Mouse (Mus musculus): ENCODE measurements around the gene Klc2. TPM values are rescaled to one million over a fixed set of nuclear protein-coding genes. Genes with fewer than 3 reads are reported as not detected.
A peak's percentile ranks its signal among the peaks of the same experiment; 100 is the strongest.

Klc2 gene
- polyA plus RNA-seq, 1 experiment from 2014 or later, result 8.8 TPM

DNA sequence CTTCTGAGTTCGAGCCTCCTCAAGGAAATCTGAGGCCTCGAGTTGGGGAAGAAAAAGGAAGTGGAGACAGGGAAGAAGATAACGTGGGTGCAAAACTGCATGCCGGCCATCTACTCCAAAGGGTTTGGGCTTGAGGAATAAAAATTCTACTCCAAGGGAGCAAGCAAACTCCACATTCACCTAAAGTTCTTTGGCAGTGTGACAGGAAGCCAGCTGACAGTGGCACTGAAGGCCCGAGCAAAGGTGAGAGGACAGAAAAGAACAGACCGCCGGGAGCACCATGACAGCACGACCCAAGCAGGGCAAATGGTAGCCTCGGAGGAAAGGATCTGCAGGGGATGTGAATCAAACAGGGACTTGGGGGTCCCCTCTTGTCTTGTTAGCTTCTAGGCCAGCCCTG is 12.3 kb downstream of the Klc2 start:
- Histone ChIP-seq H3K9me3 (ENCODE audit: control insufficient read depth, low read length) (no peaks in the 10 kb centered on the region), H3K4me2 (replicated peaks; ENCODE audit: low read depth) (peak overlapping the region; percentile 90), H3K27ac (replicated peaks) (peak overlapping the region; percentile 95), H3K27me3 (ENCODE audit: control insufficient read depth, insufficient read depth, low read length) (no peaks in the 10 kb centered on the region), H3K4me3 (ENCODE audit: low read depth, low read length) (peak overlapping the region; percentile 79), H3K9ac (ENCODE audit: low read length) (peak overlapping the region; percentile 92), H3K36me3 (ENCODE audit: control insufficient read depth, insufficient read depth, low read length) (peaks cover 31% of the 10 kb centered on the region), H3K4me1 (replicated peaks; ENCODE audit: control insufficient read depth, insufficient read depth) (no peaks in the 10 kb centered on the region)
- ATAC-seq (ENCODE audit: low FRiP score, low TSS enrichment), result no peak
- TF ChIP-seq EP300 (optimal IDR thresholded peaks at IDR 0.05) (no peak), CTCF (IDR thresholded peaks at IDR 0.05; ENCODE audit: low read depth) (no peak)
- DNase-seq (ENCODE audit: low spot score), result peak; percentile 30
- WGBS, result 3% methylated on average over 9 of the region's 9 CpGs

DNA sequence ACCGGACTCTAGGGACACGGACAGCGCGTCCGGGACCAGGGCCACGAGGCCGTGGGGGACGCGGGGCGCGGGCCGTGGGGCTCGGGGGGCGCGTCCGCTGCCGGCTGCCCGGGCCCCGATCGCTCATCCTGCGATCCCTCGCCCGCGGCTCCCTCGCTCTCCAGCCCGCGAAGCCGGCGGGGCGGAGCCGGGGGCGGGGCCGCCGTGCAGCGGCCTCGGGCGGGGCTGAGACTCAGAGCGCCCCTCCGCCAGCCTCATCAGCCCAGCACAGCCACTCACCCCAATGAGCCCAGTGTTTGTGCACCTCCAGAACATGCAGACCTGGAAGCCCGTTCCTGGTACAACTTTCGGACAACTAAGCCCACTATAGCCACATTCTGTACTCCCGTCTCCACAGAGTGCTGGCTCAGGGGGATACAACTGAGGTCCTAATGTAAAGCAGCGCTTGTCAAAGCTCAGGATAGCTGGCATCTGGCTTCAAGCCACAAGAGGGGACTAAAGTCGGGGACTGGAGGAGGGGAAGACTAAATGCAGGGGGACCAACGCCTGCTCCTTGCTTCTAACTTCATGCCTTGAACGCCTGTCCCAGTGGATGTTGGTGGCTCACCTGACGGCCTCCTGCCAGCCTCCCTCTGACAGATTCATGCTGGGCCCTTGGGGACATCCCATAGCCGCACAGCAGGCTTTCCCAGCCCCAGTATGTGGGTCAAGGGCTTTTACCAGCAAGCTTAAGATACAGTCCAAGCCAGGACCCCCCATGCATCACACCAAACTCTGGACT is 19.8 kb downstream of the Klc2 start, which contains the start of gene Cnih2:
Cnih2 (minus strand) TSS at position 159 of the 781 bp plus-strand sequence.
- TF ChIP-seq EP300 (optimal IDR thresholded peaks at IDR 0.05) (no peak), CTCF (IDR thresholded peaks at IDR 0.05; ENCODE audit: low read depth) (no peak)
- WGBS, result 5% methylated on average over 32 of the region's 48 CpGs
- H3K4me1 ChIP-seq (replicated peaks; ENCODE audit: control insufficient read depth, insufficient read depth), result 0 out of 2 replicates have a peak, but pooled peaks cover 5% of the 10 kb centered on the region
- no peaks in the 10 kb centered on the region for H3K27me3 ChIP-seq (ENCODE audit: control insufficient read depth, insufficient read depth, low read length)
- H3K4me3 ChIP-seq (ENCODE audit: low read depth, low read length), result peak within 1 kb of the TSS; percentile 44
- peak within 1 kb of the TSS; percentile 89 for H3K4me2 ChIP-seq (replicated peaks; ENCODE audit: low read depth)
- H3K9ac ChIP-seq (ENCODE audit: low read length), result peak within 1 kb of the TSS; percentile 67
- ATAC-seq (ENCODE audit: low FRiP score, low TSS enrichment) (peak; percentile 36; the same call in 1 of the 2 replicates), DNase-seq (ENCODE audit: low spot score) (peak; percentile 69)
- H3K27ac ChIP-seq (replicated peaks), result no peak within 1 kb of the TSS
- peaks cover 26% of the 10 kb centered on the region for H3K36me3 ChIP-seq (ENCODE audit: control insufficient read depth, insufficient read depth, low read length)
- H3K9me3 ChIP-seq (ENCODE audit: control insufficient read depth, low read length), result no peaks in the 10 kb centered on the region

DNA sequence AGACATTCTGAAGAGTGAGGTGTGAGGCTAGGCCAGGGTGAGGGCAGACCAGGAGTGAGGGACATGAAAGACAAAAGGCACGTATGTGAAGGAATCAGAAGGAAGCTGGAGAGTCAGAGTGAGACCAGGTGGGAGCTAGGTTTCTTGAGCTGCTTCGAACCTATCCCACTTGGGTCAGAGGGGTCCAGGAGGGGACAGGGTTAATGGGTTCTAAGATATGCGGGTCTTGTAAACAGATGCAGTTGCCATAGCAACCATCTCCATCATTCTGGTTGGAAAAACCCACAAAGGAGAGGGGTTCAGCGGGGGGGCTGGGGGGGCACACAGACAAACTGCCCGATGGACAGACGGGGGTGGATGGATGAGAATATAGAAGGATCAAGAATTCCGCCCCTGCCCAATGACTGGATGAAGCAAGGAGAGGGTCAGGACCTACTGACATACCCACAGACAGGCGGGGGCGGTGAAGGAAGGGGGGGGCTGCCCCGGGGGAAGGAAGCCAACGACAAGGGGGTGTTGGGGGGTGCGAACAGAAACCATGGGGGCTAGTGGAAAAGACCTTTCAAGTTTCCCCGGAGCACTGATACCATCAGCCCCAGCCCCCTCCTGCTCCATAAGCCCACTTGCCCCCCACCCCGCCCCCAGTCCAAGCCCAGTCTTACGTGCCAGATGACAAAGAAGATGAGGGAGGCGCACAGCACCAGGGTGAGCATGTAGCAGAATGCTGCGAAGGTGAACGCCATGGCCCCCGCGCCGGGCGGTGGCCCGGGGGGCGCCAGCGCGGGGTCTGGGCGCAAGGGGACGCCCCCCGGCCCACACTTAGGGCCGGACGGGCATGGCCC is 20.6 kb downstream of the Klc2 start:
- peak overlapping the region; percentile 44 for H3K4me3 ChIP-seq (ENCODE audit: low read depth, low read length)
- DNase-seq (ENCODE audit: low spot score), result peak; percentile 20
- H3K4me1 ChIP-seq (replicated peaks; ENCODE audit: control insufficient read depth, insufficient read depth), result 0 out of 2 replicates have a peak, but pooled peaks cover 5% of the 10 kb centered on the region
- H3K27ac ChIP-seq (replicated peaks), result no peak overlapping the region
- WGBS, result 4% methylated on average over 23 of the region's 31 CpGs
- peaks cover 27% of the 10 kb centered on the region for H3K36me3 ChIP-seq (ENCODE audit: control insufficient read depth, insufficient read depth, low read length)
- H3K4me2 ChIP-seq (replicated peaks; ENCODE audit: low read depth), result peak overlapping the region; percentile 89
- TF ChIP-seq CTCF (IDR thresholded peaks at IDR 0.05; ENCODE audit: low read depth) (no peak), EP300 (optimal IDR thresholded peaks at IDR 0.05) (no peak)
- H3K9ac ChIP-seq (ENCODE audit: low read length), result peak overlapping the region; percentile 67
- H3K27me3 ChIP-seq (ENCODE audit: control insufficient read depth, insufficient read depth, low read length), result no peaks in the 10 kb centered on the region
- ATAC-seq (ENCODE audit: low FRiP score, low TSS enrichment), result no peak
- H3K9me3 ChIP-seq (ENCODE audit: control insufficient read depth, low read length), result no peaks in the 10 kb centered on the region

DNA sequence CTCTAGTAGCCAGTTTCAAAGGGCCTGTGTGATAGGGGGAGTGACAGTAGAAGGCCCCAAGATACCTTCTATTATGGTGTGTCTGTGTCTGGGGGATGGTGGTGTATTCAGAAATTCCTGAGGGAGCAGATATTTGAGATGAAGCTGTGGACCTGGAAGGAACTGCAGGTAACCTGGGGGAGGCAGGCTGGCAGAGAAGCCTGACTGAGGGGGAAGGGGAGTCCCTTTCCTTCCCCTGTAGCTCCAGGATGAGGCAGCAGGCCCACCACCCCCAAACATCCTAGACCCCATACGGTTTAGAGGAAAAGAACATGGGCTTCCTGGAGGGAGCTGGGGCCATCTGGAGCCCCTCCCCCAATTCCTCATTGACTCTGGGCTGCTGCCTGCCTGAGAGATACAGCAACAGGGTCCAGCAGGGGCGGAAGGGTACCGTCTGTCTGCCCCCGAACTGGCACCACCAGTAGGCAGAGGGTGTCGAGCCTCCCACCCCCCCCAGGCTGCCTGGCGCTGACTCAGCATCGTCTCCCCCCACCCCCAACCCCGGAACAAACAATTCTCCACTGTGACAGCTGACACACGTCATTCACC is 22.4 kb downstream of the Klc2 start:
- H3K4me1 ChIP-seq (replicated peaks; ENCODE audit: control insufficient read depth, insufficient read depth), result 0 out of 2 replicates have a peak, but pooled peaks cover 5% of the 10 kb centered on the region
- WGBS, result 11% methylated on average over 9 of the region's 9 CpGs
- DNase-seq (ENCODE audit: low spot score), result peak; percentile 24

DNA sequence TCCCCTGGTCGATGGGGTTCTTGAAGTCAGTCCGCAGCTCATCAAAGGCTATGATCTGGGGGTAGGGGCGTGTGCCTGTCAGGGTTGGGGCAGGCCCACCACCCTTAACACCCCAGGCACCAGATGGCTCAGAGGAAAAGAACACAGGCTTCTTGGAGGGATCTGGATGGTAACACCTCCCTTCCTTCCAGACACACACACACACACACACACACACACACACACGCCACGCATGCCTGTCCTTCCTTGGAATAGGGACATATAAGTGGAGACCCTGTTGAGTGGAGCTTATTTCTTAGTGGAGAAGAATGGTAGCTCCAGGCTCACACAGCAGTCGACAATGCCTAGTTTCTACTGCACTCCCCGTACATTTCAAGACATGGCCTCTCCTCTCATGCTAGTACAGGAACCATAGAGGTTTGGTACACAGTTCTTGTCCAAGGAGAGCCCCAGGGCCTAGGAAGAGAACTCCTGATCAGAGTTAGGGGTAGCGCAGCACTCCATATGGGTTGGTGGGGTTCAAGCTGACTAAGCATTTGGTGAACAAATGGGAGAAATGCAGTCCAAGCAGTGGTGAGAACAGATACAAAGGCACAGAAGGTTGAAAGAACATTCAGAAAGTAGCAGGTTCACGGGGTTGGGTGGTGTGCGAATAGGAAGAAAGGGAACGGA is 23.5 kb downstream of the Klc2 start:
- H3K9me3 ChIP-seq (ENCODE audit: control insufficient read depth, low read length), result no peaks in the 10 kb centered on the region
- ATAC-seq (ENCODE audit: low FRiP score, low TSS enrichment) (no peak), DNase-seq (ENCODE audit: low spot score) (no peak)
- no peak overlapping the region for H3K9ac ChIP-seq (ENCODE audit: low read length)
- H3K27ac ChIP-seq (replicated peaks), result no peak overlapping the region
- 0 out of 2 replicates have a peak, but pooled peaks cover 5% of the 10 kb centered on the region for H3K4me1 ChIP-seq (replicated peaks; ENCODE audit: control insufficient read depth, insufficient read depth)
- H3K4me3 ChIP-seq (ENCODE audit: low read depth, low read length), result no peak overlapping the region
- H3K4me2 ChIP-seq (replicated peaks; ENCODE audit: low read depth), result no peak overlapping the region
- H3K27me3 ChIP-seq (ENCODE audit: control insufficient read depth, insufficient read depth, low read length), result no peaks in the 10 kb centered on the region
- no peak for TF ChIP-seq EP300 (optimal IDR thresholded peaks at IDR 0.05)
- no peak for TF ChIP-seq CTCF (IDR thresholded peaks at IDR 0.05; ENCODE audit: low read depth)
- H3K36me3 ChIP-seq (ENCODE audit: control insufficient read depth, insufficient read depth, low read length), result peaks cover 21% of the 10 kb centered on the region
- 43% methylated on average over 11 of the region's 11 CpGs for WGBS

More for the DNA sequence above, 22.4 kb downstream of the Klc2 start:
- no peak overlapping the region for H3K4me3 ChIP-seq (ENCODE audit: low read depth, low read length)
- no peak for ATAC-seq (ENCODE audit: low FRiP score, low TSS enrichment)
- H3K9ac ChIP-seq (ENCODE audit: low read length), result no peak overlapping the region
- no peaks in the 10 kb centered on the region for H3K27me3 ChIP-seq (ENCODE audit: control insufficient read depth, insufficient read depth, low read length)
- H3K36me3 ChIP-seq (ENCODE audit: control insufficient read depth, insufficient read depth, low read length), result peaks cover 27% of the 10 kb centered on the region
- no peak overlapping the region for H3K27ac ChIP-seq (replicated peaks)
- no peaks in the 10 kb centered on the region for H3K9me3 ChIP-seq (ENCODE audit: control insufficient read depth, low read length)
- H3K4me2 ChIP-seq (replicated peaks; ENCODE audit: low read depth), result no peak overlapping the region
- TF ChIP-seq CTCF (IDR thresholded peaks at IDR 0.05; ENCODE audit: low read depth) (no peak), EP300 (optimal IDR thresholded peaks at IDR 0.05) (no peak)
